Mouse (Mus musculus) v-Abl transformed pro-B cells (cell line): ENCODE measurements at regions not wholly inside any gene's neighbourhood (a gene's known extent, or its start where the extent isn't known, plus 50 kb on each side); places are given as distances from the start of the nearest gene placed in this dataset.
"Not testable (repeated sequence)": the region's sequence is repeated elsewhere in the genome, so short reads cannot be mapped to it uniquely, and the experiment has no call there.

Experiments used
- in situ Hi-C, 2 experiments: fragments of 400-800 bp; cut with MboI; formaldehyde crosslinking; loops; one replicate each; pipeline ENCODE4 v1.15.1; 2025; ENCODE audit not compliant: unreplicated experiment in 2 of 2

GRCm38 (mm10) chr17:4024384-4024783, 328.3 kb upstream of the Nox3 start:
- in situ Hi-C loops, result no loop called here

DNA sequence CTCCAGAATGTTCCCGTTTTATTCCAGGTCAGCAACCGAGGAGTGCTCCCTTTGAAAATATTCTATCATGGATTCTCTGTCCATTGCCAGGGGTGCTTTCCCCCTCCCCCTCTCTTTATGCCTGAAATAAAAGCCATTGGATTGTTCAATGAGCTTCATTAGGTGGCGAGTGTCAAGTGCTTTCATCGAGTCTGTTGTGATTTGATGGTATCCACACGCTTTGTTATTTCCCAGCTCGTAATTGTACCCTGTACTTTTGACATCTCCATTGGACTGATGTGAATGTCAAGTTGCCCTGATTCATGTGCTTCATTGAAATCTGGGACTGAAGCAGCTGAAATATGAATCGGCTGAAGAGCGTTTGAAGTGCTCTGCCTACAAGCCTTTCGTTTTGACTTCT, 333.1 kb upstream of the Nox3 start:
- in situ Hi-C loops, result no loop called here

GRCm38 (mm10) chr17:4034816-4035360, 338.8 kb upstream of the Nox3 start:
- in situ Hi-C loops, result no loop called here

DNA sequence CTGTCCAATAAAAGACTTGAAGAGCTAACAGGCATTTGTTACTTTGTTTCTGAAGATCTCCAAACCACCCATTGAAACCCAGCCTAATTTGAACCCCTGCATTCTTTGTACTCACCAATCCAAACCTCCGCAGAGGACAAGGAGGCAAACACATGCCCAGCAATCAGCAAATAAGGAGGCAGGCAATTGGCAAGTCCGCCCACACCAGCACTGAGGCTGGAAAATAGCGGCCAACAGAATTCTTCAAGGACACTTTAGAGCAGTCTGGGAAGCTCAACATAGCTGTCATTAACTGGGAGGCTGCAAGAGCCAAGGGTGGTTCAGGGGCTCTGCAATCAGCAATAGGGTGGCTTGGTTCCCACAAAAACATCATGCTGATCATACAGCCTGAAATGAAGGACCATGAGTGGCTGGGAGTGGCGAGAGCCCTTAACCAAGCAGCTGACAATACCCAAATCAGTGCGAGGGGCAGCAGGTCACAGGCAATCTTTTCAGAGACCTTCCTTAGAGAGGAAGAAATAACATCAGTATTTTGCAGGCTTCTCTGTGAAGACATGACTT, 344.1 kb upstream of the Nox3 start:
- in situ Hi-C loops, result no loop called here

GRCm38 (mm10) chr17:4060186-4060585, 364.1 kb upstream of the Nox3 start:
- in situ Hi-C loops, result not testable (repeated sequence)

GRCm38 (mm10) chr17:4073381-4073780, 377.3 kb upstream of the Nox3 start:
- in situ Hi-C loops, result no loop called here

DNA sequence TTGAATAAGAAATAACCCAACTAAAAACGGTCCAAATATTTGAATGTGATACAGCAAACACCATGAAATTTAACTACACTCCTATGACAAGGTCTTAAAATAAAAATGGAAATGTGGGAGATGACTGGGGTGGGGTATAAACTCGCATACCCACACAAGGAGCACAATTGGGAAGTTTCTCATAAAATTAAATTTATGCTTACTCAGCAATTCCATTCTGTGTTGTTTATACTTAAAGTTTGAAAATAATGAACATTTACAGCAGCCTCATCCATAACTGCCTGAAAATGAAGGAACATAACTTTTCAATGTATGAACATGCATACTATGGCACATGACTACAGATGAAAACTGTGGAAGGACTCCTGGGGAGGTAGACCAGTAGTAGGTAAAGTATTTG, 384.5 kb upstream of the Nox3 start:
- in situ Hi-C loops, result no loop called here

DNA sequence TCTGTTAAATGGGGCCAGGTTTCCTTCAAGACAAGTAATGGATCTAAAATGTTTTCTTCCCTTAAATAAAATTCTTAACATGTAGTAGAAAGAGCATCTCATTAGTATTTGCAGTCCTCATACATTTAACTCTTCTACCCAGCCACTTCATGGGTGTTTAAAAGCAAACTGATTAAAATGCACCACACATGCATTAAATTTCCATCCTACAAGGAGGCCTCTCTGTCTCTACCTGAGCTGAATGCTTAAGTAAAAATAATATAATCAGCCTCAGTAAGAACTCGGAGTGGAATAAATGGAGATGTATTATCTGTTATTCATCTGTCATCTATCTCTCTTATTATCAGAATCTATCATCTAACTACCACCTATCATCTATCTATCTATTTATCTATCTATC, 398.6 kb upstream of the Nox3 start:
- in situ Hi-C loops, result no loop called here

DNA sequence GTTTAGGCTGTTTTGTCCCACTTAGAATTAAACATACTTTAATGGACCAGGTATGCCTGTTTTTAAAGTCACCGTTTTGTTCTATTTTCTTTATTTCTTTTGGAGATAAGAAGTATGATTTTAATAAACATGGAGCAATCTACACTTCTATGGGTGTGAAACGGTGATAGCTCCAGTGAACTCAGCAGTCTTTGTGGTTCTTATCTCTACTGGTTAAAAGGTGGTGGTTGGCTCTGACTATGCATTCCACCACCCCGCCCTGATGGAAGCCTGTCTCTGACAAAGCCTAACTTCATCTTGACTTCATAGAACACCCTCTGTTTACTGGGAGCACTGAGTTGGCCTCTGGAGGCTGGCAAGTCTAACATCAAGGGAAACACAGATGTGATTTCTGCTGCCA, 407.3 kb upstream of the Nox3 start:
- in situ Hi-C loops, result no loop called here

GRCm38 (mm10) chr17:4109263-4109662, 413.2 kb upstream of the Nox3 start:
- in situ Hi-C loops, result no loop called here

DNA sequence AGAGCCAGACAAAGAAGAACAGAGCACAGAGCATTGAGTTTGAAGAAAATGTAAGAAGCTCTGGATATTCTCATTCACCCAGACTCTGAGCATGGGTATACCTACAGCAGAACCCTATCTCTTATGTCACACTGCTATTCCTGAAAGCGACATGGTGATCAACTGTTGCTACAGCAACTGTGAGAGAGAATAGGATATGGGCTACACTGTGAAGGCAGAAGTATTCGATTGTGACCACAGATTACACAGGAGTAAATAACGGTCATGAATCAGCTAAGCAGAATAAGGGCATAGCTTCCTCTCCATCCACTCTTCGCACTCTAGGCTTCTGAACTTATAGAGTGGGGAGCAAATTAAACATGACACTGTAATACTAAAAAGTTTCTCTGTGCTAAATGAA, 417.0 kb upstream of the Nox3 start:
- in situ Hi-C loops, result no loop called here

GRCm38 (mm10) chr17:4116476-4116875, 420.4 kb upstream of the Nox3 start:
- in situ Hi-C loops, result no loop called here

- in situ Hi-C loops, result no loop called here
Observed at GRCm38 (mm10) chr17:4133678-4134077, 437.6 kb upstream of the Nox3 start.

DNA sequence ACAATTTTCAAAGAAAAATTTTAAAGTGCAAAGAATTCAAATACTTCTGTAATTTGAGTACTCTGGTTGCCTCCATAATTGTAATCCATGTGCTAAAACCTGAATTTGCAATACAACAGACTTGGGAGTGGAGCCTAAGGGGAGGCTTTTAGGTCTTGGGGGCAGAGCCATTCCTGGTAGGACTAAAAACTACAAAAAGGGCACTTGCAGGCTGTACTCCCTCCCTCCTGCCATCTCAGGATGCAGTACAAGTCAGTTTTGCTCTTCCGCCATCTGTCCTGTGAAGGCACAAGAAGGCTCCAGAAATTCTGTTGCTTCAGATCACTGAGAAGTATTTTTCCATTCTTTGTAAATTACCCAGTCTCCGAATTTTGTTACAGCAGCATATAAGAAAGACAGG, 467.4 kb upstream of the Nox3 start:
- in situ Hi-C loops, result no loop called here

- in situ Hi-C loops, result no loop called here
Observed at GRCm38 (mm10) chr17:4173951-4174361, 477.9 kb upstream of the Nox3 start.

GRCm38 (mm10) chr17:4175006-4175405, 478.9 kb upstream of the Nox3 start:
- in situ Hi-C loops, result no loop called here

DNA sequence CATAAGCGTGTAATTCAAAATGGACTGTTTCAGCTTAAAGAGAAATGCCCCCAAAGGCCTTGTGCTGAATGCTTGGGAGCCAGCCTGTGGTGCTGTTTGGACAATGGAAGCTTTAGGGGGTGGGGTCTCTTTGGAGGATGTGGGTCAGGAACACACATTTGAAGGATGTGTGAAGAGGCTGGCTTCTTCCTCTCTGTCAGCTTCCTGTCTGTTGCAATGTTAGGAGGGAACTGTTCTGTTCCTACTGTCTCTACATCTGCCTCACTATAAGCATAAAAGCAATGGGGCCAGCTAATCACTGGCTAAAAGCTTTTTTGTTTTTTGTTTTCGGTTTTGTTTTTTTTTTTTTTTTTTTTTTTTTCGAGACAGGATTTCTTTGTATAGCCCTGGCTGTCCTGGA, 480.5 kb upstream of the Nox3 start:
- in situ Hi-C loops, result no loop called here

- in situ Hi-C loops, result no loop called here
Observed at GRCm38 (mm10) chr17:4177485-4178150, 481.6 kb upstream of the Nox3 start.

GRCm38 (mm10) chr17:4179271-4179670, 483.2 kb upstream of the Nox3 start:
- in situ Hi-C loops, result no loop called here

GRCm38 (mm10) chr17:4182106-4182505, 486.0 kb upstream of the Nox3 start:
- in situ Hi-C loops, result no loop called here

DNA sequence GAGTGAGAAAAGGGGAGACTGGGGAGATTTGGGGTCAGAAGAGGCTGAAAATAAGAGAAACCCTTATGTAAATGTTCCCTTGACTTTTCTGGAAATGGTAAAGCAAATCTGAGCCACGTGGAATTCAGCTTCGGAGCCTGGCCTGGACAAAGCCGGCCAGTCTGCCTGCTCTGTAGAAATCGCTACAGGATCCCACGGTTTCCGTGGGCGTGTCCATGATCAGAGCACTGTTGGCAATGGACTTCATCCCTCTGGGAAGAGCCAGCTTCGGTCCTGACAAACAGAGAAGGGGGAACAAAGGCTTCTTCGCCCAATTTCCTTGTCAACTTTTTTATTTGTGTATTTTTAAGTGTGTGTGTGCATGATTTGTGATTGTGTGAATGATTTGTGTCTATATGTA, 490.7 kb upstream of the Nox3 start:
- in situ Hi-C loops, result no loop called here

DNA sequence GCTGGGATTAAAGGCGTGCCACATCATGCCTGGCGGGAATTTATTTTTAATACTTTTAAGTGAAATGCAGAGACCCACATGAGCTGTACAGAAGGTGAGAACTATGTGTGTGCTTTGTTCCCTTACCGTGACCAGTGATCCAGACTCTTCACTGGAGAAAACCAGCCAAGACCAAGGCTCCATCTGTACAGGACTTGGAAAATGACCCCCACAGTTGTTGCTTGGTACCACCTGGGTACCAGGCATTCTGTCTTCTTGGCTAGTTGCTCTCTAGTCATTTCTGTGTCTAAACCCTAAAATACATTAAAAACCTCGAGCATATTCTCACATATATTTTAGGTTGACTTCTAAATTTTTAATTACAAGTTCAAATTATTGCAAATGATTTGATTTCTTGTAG, 491.5 kb upstream of the Nox3 start:
- in situ Hi-C loops, result no loop called here
